Mouse (Mus musculus) lung, postnatal 14 days (tissue): Measurements from ENCODE around the gene Klf1.
"Not testable (repeated sequence)": the region's sequence is repeated elsewhere in the genome, so short reads cannot be mapped to it uniquely, and the experiment has no call there.

Experiments
- DNase-seq: peaks from one replicate; pipeline ENCODE4 v3.0.0; 2021

Gene Klf1

GRCm38 (mm10) chr8:84907979-84908378, 6.3 kb downstream of the Klf1 start:
- not testable (repeated sequence) for DNase-seq

GRCm38 (mm10) chr8:84908421-84909161, 6.9 kb downstream of the Klf1 start, which contains the start of gene Dnase2a:
Gene Dnase2a (plus strand): TSS chr8:84908560.
- peak; percentile 95 for DNase-seq

- DNase-seq: no peak
Observed at GRCm38 (mm10) chr8:84909162-84909767, 7.5 kb downstream of the Klf1 start.

GRCm38 (mm10) chr8:84909949-84910348, 8.2 kb downstream of the Klf1 start:
- no peak for DNase-seq

GRCm38 (mm10) chr8:84910551-84910950, 8.8 kb downstream of the Klf1 start:
- DNase-seq: no peak

GRCm38 (mm10) chr8:84911854-84912253, 10.1 kb downstream of the Klf1 start:
- no peak for DNase-seq

GRCm38 (mm10) chr8:84912391-84912790, 10.7 kb downstream of the Klf1 start:
- DNase-seq: no peak

GRCm38 (mm10) chr8:84912895-84913501, 11.3 kb downstream of the Klf1 start:
- DNase-seq: peak; percentile 73

GRCm38 (mm10) chr8:84913502-84913900, 11.8 kb downstream of the Klf1 start:
- DNase-seq: no peak

- DNase-seq: peak; percentile 37
Observed at GRCm38 (mm10) chr8:84913960-84914359, 12.2 kb downstream of the Klf1 start.

- DNase-seq: no peak
Observed at GRCm38 (mm10) chr8:84915269-84915668, 13.5 kb downstream of the Klf1 start.

- no peak for DNase-seq
Observed at GRCm38 (mm10) chr8:84917781-84918180, 16.1 kb downstream of the Klf1 start.

GRCm38 (mm10) chr8:84918646-84919045, 16.9 kb downstream of the Klf1 start:
- DNase-seq: no peak

GRCm38 (mm10) chr8:84921596-84921995, 19.9 kb downstream of the Klf1 start:
- peak; percentile 67 for DNase-seq

GRCm38 (mm10) chr8:84925557-84925956, 23.8 kb downstream of the Klf1 start:
- no peak for DNase-seq

GRCm38 (mm10) chr8:84927513-84927912, 25.8 kb downstream of the Klf1 start:
- no peak for DNase-seq

GRCm38 (mm10) chr8:84928456-84929306, 27.0 kb downstream of the Klf1 start:
- peak; percentile 75 for DNase-seq

- DNase-seq: no peak
Observed at GRCm38 (mm10) chr8:84930582-84930981, 28.9 kb downstream of the Klf1 start.

- DNase-seq: no peak
Observed at GRCm38 (mm10) chr8:84933767-84934559, 32.2 kb downstream of the Klf1 start.

- no peak for DNase-seq
Observed at GRCm38 (mm10) chr8:84934860-84935259, 33.1 kb downstream of the Klf1 start.

GRCm38 (mm10) chr8:84935489-84935888, 33.8 kb downstream of the Klf1 start:
- no peak for DNase-seq
